Mouse (Mus musculus) ES-CJ7 (cell line): ENCODE measurements around the gene Hecw2.

Source experiments
- DNase-seq: peaks from one replicate; pipeline ENCODE4 v3.0.0; 2011; ENCODE audit warnings: low read depth, low spot score

Gene Hecw2

DNA sequence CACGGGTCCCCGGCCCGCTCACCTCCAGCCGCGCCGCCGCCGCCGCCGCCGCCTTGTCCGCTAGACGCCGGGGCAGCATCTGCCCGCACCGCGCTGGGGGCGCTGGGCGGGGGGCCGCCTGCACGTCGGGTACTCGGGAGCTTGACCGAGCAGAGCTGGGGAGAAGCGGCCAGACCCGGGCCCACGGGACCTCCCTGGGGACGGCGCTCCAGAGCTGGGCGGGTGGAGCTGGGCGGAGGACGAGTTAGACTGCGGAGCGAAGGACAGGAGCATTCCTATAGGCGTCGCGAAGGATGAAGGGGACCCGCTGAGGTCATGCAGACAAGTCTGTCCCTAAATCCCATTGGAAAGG is at the start of gene Hecw2:
Gene Hecw2, minus strand, starts transcription at position 215 of the 352 bp plus-strand sequence.
- peak; percentile 47 for DNase-seq

DNA sequence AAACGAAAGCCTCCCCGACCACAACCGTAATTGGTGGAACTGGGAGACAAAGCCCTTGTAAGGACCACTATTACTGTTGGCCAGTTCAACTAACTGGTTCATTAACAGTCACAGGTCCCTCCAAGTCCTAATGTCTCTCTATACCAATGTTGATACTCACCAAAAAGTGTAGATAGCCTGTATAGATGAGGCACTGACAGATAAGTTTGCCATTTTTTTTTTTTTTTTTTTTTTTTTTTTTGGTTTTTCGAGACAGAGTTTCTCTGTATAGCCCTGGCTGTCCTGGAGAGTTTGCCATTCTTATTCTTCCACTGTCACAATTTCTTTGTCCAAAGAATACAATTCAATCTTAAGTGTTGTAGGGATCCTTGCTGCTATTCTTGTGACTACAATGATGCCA is 47.8 kb upstream of the Hecw2 start:
- DNase-seq: no peak

DNA sequence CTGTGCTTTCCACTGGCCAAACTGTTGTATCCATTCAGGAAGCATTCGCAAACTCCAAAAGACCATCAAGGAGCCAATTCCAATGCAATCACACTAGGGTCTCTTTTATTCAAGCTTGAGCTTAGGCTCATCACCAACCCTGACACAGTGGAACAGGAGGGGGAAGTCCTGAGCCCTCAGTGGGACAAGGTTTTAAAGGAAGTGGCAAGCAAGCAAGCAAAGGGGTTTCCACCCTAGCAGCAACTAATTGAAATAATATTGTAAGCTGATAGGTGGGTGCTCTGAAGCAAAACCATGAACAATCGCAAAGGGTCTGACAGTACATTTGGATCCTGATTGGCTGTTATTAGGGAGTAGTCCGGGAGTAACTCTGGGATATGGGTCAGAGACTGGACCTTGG is 25.3 kb upstream of the Hecw2 start:
- no peak for DNase-seq

DNA sequence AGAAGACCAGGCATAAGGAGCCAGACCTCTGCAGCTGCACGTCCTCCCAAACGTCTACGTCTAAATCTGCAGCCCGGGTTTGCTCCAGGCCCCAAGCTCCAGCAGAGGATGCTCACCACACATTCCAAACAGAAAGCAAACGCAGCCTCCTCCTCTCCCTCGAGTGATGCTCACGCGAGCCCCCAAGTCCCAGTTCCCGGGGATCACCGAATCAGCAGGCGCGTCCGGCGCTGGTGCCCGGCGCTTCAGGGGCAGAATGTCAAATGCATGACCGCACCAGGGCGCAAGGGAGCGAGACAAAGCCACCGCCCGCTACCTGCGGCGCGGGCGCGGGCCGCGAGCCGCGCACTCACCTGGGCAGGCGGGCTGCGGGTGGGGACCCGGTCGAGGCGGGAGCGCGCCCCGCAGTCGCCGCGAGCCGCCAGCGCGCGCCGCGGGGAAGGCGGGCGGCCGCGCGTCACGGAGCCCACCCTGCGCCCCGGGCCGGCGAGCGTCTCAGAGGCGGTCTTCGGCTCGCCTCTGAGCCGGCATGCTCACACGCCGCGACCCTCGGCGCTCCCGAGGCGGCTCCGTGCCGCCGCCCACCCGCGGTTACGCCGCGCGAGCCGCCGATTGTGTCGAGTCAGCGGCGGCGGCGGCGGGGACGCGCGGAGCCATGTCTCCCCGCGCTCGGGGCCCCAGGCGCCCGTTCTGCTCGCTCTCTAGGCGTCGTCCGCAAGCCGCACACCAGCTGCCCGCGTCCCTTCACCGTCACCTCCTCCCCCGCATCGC is 600 bp downstream of the Hecw2 start:
- DNase-seq: peak; percentile 78

DNA sequence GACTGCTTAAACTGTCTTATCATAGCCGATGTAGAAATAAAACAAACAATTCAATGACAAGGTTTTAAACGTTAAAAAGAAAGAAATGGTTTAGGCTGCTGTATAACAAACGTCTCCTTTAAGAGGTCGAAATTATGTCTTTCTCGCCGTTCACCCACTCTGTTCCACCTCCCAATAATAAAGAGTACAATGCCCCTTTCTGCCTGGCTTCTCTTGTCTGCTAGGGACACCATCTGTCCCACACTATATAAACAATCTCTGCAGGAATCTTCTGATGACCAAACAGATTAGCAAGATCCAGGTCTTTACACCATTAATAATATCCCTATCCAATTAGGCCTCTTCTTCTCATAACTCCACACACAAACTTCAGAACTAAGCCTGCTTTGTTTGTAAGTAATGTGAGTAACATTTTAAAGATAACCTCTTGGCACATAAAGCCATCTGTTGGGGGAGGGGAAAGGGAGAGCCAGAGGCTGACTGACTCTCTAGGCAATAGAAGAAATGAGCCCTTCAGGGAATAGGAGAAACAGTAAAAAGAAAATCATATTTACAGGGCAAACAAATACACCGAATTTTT is 1.7 kb downstream of the Hecw2 start:
- DNase-seq: no peak

DNA sequence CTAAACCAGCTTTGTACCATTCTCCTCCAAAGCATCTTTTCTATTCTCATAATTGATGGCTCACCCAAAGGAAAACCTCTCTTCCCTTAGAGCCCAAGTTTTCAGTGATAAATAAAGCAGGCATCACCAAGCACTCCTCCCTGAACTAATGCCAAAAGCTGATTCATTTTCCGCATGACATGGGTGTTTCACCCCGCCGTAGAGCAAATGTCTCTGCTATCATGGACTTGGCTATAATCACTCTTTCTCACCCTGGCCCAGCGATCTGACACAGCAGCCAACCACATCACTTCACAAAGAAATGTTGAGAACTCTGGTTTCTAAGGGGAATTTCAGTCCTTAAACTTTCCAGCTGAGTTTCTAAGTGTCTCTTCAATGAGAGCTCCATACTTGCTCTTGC is 7.4 kb downstream of the Hecw2 start:
- DNase-seq: no peak

- DNase-seq: no peak
Measured at GRCm38 (mm10) chr1:54186347-54186746, 8.6 kb downstream of the Hecw2 start.

DNA sequence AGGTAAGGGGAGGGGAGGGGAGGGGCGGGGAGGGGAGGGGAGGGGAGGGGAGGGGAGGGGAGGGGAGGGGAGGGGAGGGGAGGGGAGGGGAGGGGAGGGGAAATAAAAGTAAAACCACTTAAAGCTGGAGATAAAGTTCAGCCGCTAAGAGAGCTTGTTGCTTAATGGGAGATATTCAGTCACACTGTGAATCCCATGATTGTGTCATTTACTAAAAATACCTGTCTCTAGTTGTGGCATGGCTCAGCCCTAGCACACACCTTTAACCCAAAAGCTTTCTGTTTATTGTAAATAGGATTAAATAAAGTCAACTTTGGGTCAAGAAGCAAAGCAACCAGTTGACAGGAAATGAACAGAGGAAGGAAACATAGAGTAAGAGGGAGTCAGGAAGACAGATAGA is 14.3 kb downstream of the Hecw2 start:
- DNase-seq: no peak

GRCm38 (mm10) chr1:54179179-54179578 is 15.8 kb downstream of the Hecw2 start:
- DNase-seq: no peak

- DNase-seq: no peak
Measured at GRCm38 (mm10) chr1:54176592-54176991, 18.4 kb downstream of the Hecw2 start.

DNA sequence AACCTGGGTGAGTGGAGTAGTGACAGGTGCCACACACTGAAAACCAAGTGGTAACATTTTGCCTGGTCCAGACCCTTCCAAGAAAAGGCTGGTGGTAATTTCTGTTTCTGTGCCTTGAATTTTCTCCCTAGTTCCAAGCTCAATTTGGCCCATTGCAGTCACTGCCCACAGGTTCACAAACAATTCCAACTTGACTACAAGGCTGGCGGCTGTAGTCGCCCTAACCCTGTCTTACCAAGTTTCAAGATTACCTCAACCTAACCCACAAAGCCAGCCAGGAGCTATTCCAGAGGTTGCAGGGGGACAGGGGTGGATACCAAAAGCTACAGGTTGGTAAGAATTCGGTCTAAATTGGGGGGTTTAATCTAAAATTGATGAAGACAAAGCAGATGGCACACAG is 27.0 kb downstream of the Hecw2 start:
- DNase-seq: no peak

DNA sequence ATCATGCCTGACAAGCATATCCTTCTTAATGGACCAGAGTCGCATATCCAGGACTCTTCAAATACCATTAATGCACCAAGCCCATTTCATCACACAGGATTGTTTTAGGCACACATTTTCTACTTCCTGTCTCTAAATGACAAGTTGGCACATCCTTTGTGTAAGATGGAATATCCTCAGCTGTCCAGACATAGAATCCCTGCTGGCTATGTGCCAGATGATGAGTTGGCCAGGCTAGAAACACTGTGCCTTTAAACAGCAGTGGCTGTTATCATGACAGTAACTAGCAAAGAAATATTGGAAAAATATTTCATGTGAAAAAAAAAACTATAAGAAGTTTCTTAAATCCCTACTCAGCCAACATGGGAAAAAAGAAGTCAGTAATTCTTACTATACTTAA is 35.4 kb downstream of the Hecw2 start:
- DNase-seq: no peak

- no peak for DNase-seq
Measured at GRCm38 (mm10) chr1:54153216-54153786, 41.7 kb downstream of the Hecw2 start.

DNA sequence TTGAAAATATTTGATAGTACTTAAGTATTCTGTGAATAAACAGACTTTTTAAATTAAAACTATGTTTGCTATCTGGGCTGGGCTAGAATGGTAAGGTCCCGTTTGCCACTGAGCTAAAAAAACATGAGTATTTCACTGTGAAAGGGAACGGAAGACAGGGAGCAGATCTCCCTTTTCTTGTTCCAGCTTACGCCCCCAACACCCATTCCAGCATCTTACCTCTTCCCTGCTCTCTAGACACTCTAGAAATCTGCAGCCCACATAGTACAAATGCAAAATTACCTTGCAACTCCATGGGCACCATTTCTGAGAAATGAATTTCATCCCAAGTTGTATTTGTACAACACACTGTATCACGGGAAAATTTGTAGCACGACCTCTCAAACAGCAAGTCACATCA is 49.9 kb downstream of the Hecw2 start:
- no peak for DNase-seq

- DNase-seq: no peak
Measured at GRCm38 (mm10) chr1:54133802-54134436, 61.0 kb downstream of the Hecw2 start.

- no peak for DNase-seq
Measured at GRCm38 (mm10) chr1:54128714-54129431, 66.1 kb downstream of the Hecw2 start.

DNA sequence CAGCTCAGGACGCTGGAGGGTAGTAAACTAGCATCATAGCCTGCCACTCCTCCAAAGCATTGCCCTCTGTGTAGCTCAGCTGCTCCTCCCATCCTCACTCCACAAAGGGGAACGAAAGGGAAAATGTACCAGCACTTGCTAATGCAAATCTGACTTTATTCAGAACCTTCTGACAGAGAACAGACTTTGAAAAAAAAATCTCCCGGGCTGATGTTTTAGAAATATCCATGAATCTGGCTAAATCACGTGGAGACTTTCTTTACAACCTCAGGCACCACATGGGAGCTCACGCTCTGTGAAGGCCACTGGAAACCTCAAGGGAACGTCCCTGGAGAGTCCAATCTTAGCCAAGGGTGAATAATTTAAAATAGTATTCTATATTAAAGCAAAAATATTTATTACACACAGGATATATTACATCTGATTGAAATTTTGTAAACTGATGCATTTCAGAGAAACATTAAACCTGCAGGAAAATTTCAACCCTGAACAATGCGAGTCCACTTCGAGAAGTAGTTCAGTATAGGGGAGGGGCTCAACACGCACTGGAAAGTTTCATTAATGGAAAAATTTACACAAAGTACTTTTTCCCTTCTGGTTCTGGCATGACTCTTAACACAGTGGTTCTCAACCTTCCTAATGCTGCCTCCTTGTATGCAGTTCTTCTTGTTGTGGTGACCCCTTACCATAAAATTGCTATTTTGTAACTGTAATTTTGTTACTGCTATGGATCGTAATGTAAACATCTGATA is 67.8 kb downstream of the Hecw2 start:
- DNase-seq: no peak

- no peak for DNase-seq
Measured at GRCm38 (mm10) chr1:54122551-54122950, 72.4 kb downstream of the Hecw2 start.

DNA sequence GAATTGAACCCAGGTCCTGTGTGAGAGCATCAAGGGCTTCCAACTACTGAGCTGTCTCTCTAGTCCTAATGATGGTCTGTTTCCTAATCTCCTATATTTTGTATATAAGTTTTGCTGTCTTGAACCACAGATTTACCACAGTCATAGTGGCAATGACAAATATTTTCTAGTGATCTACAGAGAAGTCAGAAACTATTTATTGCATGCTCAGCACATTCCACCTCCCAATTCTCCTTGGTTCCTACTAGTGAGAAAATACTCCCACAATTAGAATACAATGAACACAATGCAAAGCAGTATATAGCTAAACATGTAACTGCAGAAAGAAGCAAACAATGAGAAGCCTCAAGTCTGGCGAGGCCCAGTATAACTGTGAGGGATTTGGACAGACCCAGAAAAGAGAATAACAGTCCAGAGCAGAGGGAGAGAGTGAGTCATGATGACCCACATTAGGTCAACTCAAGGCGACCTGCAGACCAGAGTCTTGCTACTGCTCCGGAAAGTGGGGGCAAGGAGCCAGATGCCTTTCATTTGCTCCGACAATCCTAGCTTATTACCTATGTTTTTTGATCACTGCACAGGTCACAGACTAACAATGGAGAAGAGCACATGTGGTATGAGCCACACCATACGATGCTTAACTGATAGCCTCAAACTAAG is 73.8 kb downstream of the Hecw2 start:
- DNase-seq: no peak

DNA sequence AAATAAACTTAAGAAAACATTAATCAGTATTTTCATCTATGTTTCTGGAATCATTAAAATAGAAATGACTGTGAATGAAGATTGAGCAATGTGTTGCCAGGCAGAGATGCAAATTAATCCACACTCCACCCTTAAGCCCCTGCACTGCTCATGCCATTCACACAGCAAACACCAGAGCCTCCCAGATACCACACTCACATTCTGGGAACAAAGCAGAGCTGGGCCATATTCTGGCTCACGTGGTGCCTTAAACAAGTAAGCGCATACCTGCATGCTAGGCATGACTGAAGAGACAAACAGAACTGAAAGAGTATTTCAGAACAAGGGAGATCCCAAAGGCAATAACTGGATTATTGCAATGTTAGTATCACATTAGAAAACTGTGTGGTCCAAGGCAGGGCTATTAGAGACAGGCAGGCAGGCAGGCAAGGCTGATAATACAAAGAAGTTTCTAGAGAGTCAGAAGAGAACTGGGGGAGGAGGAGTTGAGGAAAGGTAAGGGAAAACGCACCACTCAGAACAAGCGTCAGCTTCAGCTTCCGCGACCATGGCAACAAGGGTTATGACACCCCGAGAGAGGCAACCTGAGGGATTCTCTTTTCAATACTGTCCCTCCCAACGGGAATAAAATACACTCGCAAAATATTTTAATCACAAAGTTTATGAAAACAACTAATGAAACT is 75.2 kb downstream of the Hecw2 start:
- no peak for DNase-seq
